Mouse (Mus musculus) forebrain, embryonic 10.5 days (tissue): ENCODE data around the gene Lrrn2. TPM values are rescaled to one million over a fixed set of nuclear protein-coding genes. Genes with fewer than 3 reads are reported as not detected.

Experiments
- DNase-seq: peaks from one replicate; pipeline ENCODE4 v3.0.0-alpha.2; 2017; ENCODE audit warnings: low spot score; ENCODE audit errors: extremely low spot score
- H3K27ac ChIP-seq: fragments of 300-500 bp; sonication (generic); 2 replicates; pipeline ENCODE4 v1.5.1; 2016; ENCODE audit warnings: mild to moderate bottlenecking
- H3K27me3 ChIP-seq: fragments of 300-500 bp; sonication (generic); 2 replicates; pipeline ENCODE4 v1.6.1; 2016; ENCODE audit warnings: mild to moderate bottlenecking; ENCODE audit not compliant: poor library complexity, severe bottlenecking
- H3K36me3 ChIP-seq: fragments of 300-500 bp; sonication (generic); replicated peaks from 2 replicates; pipeline ENCODE4 v1.6.1; 2016; ENCODE audit warnings: mild to moderate bottlenecking, moderate library complexity
- H3K4me1 ChIP-seq: fragments of 300-500 bp; sonication (generic); 2 replicates; pipeline ENCODE4 v1.6.1; 2016
- H3K4me3 ChIP-seq: fragments of 300-500 bp; sonication (generic); 2 replicates; pipeline ENCODE4 v1.5.1; 2016; ENCODE audit warnings: mild to moderate bottlenecking, moderate library complexity
- H3K9me3 ChIP-seq: fragments of 300-500 bp; sonication (generic); 2 replicates; pipeline ENCODE4 v1.6.1; 2016; ENCODE audit warnings: mild to moderate bottlenecking, moderate library complexity
- whole genome bisulfite sequencing: fragments of 180-500 bp; shearing (Covaris S2); methylation state at CpG from one replicate; pipeline ENCODE4 v1.1.7; 2016; 5-methylcytosine and 5-hydroxymethylcytosine counted together
- polyA plus RNA-seq: library from polyadenylated mRNA; unstranded; fragments of >200 nt; fragmentation: Nextera tagmentation; extraction: Ambion mirVana; gene quantifications from 2 replicates; pipeline ENCODE4 v1.2.1, GENCODE M21; 2016

The Lrrn2 gene
- 5.5 and 6.0 TPM in 2 replicates for polyA plus RNA-seq

DNA sequence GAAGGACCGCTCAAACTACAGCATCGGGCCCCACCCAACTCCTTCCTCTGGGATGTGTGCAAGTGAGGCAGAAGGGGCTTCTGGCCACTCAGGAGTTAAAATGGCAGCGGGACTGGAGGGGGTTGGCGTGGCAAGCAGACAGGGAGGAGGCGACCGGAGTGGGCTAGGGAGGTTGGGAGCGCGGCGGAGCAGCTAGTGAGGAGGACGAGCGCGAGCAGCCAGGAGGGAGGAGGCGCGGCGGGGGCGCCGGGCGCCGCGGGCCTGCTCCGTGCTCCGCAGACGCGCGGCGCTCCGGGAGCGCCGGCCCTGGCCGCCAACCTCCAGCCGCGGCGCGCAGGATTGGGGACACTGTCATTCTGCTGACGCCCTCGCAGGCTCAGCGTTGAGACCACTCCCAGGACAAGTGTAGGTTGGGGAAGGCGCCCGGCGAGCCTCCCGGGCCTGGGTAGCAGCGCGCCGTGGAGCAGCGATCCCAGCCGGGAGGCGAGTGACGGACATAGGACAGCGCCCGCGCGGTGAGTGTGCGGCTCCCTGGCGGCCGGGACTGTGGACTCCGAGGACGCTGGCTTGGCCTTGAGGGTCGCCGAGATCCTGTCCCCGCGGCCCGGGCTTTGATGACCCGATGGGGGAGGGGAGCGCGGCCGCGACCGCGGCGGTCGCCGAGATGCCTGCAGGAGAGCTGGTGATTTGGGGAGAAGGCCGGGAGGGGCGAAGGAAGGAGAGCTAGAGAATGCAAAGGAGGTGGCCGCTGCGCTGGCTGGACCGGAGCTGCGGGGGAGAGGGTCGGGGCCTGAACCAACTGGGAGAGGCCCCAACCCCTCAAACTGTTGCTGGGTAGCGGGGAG is at the start of gene Lrrn2:
Gene Lrrn2, plus strand, starts transcription at position 113 of the 845 bp plus-strand sequence.
- Histone ChIP-seq H3K9me3 (no peaks in the 10 kb centered on the region), H3K27ac (peak within 1 kb of the TSS; percentile 88), H3K4me3 (peak within 1 kb of the TSS; percentile 65), H3K27me3 (peaks cover 93% of the 10 kb centered on the region), H3K36me3 (no peaks in the 10 kb centered on the region), H3K4me1 (peaks cover 41% of the 10 kb centered on the region)
- peak; percentile 67 for DNase-seq
- WGBS: under 1% methylated on average over 80 of the region's 80 CpGs

DNA sequence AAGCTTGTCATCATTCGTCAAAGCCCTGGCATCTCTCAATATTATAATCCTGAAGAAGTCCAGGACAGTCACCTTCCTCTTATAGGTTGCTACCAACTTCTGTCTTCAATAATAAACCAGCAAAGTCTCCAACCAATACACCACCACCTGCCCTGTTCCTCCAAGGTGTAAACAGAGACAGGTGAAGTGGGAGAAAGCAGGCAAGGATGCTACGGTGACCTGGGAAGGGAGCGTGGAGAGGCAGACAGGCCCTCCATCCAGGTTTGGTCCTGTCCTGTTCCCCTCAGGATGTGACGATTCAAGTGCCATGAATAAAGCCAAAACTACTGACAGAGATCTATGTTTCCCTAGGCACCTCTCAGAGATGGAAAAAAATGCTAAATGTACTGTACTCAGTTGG is 48.1 kb upstream of the Lrrn2 start:
- no peaks in the 10 kb centered on the region for H3K4me1 ChIP-seq
- no peak overlapping the region for H3K27ac ChIP-seq
- H3K9me3 ChIP-seq: no peaks in the 10 kb centered on the region
- no peaks in the 10 kb centered on the region for H3K36me3 ChIP-seq
- H3K27me3 ChIP-seq: no peaks in the 10 kb centered on the region
- DNase-seq: no peak
- no peak overlapping the region for H3K4me3 ChIP-seq
- whole genome bisulfite sequencing: 93% methylated on average over 4 of the region's 4 CpGs

DNA sequence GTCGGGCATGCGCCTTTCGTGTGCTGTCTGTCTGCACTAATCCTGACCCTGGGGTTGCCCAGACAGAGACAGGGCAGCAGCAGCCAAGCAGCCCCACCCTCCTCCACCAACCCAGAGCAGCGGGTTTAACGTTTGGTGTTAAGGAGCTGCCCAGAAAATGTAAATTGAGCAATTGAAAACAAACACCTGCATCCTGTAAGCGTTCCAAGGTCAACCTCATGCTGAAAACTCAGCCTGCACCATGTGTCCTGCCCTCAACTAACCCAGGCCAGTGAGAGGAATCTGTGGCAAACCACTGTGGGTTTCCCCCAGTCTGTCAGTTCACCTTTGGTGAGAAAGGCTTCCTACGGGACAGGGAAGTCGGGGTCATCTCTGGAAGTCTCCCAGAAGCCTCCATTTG is 46.0 kb upstream of the Lrrn2 start:
- Histone ChIP-seq H3K4me3 (no peak overlapping the region), H3K27me3 (no peaks in the 10 kb centered on the region), H3K9me3 (no peaks in the 10 kb centered on the region), H3K27ac (no peak overlapping the region), H3K36me3 (no peaks in the 10 kb centered on the region), H3K4me1 (no peaks in the 10 kb centered on the region)
- DNase-seq: no peak
- WGBS: 69% methylated on average over 8 of the region's 8 CpGs

DNA sequence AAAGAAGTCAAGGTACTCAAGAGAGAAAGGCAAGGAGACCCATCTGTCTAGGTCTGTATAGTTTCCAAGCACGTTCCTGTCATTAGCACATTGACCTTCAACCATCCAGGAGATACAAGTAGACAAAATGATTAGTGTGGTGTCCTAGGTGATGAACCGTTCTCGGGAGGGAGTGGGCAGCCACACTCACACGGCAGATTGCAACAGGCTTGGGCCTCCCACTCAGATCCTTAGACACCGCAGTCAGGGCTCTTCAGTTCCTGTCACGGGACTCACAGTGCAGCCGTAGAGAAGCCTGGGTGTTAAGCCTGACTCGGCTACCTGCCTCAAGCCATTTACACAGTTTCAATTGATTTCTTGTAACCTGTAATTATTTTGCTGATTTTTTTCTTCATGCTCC is 43.2 kb upstream of the Lrrn2 start:
- Histone ChIP-seq H3K9me3 (no peaks in the 10 kb centered on the region), H3K36me3 (no peaks in the 10 kb centered on the region), H3K27me3 (no peaks in the 10 kb centered on the region), H3K4me1 (no peaks in the 10 kb centered on the region), H3K4me3 (no peak overlapping the region), H3K27ac (no peak overlapping the region)
- WGBS: 85% methylated on average over 8 of the region's 8 CpGs
- no peak for DNase-seq

DNA sequence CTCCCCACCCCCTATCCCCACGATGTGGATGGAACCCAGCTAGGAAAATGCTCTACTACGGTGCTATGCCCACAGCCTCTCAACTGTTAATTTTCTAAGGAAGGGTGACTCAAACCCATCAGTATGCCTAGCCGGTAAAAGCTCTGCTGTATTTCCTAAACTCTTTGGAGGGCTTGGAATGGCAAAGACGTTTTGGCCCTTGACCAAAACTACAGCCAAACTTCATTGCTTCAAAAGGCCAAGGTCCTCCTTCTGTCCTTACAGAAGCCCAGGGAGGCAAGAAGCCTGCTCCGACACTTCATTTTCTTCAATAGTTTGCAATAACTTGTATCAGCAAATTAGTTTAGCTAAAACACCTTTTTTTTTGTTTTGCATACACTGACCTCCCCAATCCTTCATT is 42.4 kb upstream of the Lrrn2 start:
- 79% methylated on average over 5 of the region's 5 CpGs for WGBS
- Histone ChIP-seq H3K4me3 (no peak overlapping the region), H3K36me3 (no peaks in the 10 kb centered on the region)

DNA sequence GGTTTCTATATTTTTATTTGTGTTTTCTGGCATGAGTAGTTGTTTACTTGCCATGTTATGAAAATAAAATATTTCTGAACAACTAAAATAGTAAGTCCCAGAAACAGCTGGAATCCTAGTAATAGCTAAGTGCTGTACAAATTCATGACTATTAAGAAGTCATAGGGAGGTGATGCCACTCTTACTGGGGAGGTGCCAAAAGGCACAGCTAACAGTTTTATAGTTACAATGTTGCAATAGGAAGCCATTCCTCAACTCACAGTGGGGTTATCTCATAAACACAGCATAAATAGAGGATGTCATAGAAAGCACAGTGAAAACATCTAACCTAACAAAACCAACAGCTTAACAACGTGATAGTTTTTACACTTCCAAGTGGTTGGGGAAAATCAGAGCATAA is 41.7 kb upstream of the Lrrn2 start:
- DNase-seq: no peak
- Histone ChIP-seq H3K4me3 (no peak overlapping the region), H3K27ac (no peak overlapping the region), H3K4me1 (no peaks in the 10 kb centered on the region), H3K9me3 (no peaks in the 10 kb centered on the region), H3K36me3 (no peaks in the 10 kb centered on the region), H3K27me3 (no peaks in the 10 kb centered on the region)
- 79% methylated on average over 1 of the region's 1 CpGs for WGBS

More for the DNA sequence above, 42.4 kb upstream of the Lrrn2 start:
- Histone ChIP-seq H3K4me1 (no peaks in the 10 kb centered on the region), H3K27ac (no peak overlapping the region), H3K27me3 (no peaks in the 10 kb centered on the region), H3K9me3 (no peaks in the 10 kb centered on the region)
- no peak for DNase-seq

DNA sequence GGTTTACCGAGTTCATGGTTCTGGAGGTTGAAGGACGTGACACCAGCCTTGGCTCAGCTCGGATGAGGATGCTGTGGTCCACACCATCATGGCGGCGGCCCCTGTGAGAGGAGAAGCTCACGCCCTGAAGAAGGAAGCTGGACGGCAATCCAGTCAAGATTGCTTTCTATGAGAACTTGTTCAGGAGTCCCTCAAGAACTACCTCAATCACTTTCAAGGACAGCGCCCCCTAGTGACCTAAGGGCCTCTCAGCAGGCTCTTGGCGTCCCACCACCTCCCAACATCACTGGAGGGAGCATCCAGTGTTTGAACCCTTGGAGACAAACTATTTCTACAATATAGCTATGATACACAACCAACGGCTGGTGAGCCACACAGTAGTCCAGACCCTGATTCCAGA is 36.5 kb upstream of the Lrrn2 start:
- no peaks in the 10 kb centered on the region for H3K36me3 ChIP-seq
- no peaks in the 10 kb centered on the region for H3K4me1 ChIP-seq
- H3K27ac ChIP-seq: no peak overlapping the region
- H3K27me3 ChIP-seq: no peaks in the 10 kb centered on the region
- peaks cover 5% of the 10 kb centered on the region for H3K9me3 ChIP-seq
- no peak overlapping the region for H3K4me3 ChIP-seq
- 82% methylated on average over 10 of the region's 10 CpGs for WGBS
- DNase-seq: no peak

DNA sequence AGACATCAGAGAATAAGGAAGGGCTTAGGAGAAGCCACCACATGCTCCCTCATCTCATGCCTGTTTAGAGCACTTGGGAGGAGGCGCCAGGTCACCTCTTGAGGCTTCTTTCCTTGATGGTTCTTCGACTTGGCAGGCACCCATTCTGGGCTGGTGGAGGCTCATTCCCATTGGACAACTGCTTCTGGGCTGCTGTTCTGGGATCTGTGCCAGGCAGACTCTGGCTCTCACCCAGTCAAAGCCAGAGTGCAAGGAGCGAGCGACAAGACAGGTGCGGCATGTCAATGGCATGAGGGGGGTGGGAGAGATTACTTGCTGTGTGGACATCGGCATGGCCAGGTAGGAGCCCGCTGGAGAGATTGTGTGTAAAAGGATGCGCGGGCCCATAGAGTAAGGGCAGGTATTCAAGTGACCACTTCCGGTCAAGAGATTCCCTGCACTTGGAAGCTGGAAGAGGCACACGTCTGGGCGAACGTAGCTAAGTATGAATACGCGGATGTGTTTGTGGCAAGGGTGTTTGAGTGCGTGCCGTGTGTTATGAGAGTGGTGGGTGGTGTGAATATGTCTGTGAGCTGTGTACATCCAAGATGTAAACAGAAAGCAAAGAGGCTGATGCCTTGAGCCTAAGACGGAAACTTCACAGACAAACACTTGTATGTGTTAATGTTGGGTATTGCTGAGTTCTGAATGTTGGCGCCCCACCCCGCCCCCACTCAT is 35.8 kb upstream of the Lrrn2 start:
- Histone ChIP-seq H3K4me3 (no peak overlapping the region), H3K4me1 (no peaks in the 10 kb centered on the region), H3K27ac (no peak overlapping the region), H3K27me3 (no peaks in the 10 kb centered on the region), H3K9me3 (peaks cover 12% of the 10 kb centered on the region), H3K36me3 (no peaks in the 10 kb centered on the region)
- WGBS: 96% methylated on average over 20 of the region's 20 CpGs
- no peak for DNase-seq

DNA sequence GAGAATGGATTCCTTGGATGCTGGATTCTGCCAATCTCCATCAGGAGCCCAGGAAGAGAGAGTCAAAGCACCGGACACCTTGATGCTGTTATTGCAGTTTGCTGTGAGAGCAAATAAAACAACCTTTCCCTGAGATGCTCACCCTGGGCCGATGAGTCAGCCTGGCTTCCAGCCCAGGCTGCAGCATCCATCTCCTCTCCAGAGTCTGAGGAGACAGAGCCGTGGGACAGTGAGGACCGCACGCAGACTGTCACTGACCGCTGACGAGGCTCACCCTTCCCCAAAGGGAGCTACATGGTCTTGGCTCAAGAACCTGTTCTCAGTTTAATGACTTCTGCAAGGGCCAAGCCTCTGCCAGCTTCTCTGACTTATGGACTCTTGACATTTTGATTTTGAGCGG is 34.3 kb upstream of the Lrrn2 start:
- Histone ChIP-seq H3K27me3 (no peaks in the 10 kb centered on the region), H3K4me3 (no peak overlapping the region), H3K27ac (no peak overlapping the region), H3K36me3 (no peaks in the 10 kb centered on the region), H3K4me1 (peaks cover 2% of the 10 kb centered on the region; the same call in 1 of the 2 replicates), H3K9me3 (peaks cover 16% of the 10 kb centered on the region)
- 91% methylated on average over 8 of the region's 8 CpGs for WGBS
- DNase-seq: no peak

DNA sequence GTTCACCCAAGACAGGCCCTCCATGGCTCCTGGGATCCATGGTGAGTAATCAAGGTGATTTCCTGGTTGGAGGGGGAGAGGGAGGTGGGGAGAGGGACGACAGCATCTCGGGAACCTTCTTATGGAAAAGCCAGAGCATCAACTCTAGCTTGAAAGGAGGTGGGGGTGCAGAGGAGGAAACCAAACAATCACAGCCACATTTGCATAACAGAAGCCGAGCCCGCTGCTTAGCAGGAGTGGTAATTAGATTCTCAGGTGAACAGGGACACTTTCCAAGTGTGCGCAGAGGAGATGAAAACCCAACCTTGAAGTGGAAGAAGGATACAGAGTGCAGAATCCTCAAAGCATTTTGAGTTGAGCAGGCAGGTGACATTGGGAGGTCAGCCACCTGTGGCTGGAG is 29.3 kb upstream of the Lrrn2 start:
- Histone ChIP-seq H3K36me3 (no peaks in the 10 kb centered on the region), H3K4me3 (no peak overlapping the region), H3K27ac (no peak overlapping the region), H3K9me3 (peaks cover 16% of the 10 kb centered on the region), H3K27me3 (no peaks in the 10 kb centered on the region), H3K4me1 (peaks cover 11% of the 10 kb centered on the region; the same call in 1 of the 2 replicates)
- WGBS: 31% methylated on average over 5 of the region's 5 CpGs
- no peak for DNase-seq

DNA sequence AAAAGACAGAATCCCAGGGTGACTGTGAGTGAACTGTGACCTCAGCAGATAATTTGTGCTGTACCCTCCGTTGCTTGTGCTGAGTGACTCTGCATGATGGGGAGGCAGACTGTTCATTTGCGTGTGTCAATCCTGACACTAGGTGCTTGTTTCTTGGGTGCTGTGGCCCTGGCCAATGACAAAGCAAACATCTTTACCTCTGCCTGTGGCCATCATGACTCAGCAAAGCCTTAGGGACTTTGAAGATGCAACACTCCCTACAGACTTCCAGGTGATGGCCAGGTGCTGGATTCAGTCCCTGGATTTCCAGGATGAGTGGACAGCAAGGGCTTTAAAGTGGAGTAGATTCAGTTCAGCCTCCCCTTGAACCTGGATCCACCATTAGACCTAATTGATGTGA is 28.8 kb upstream of the Lrrn2 start:
- H3K27ac ChIP-seq: no peak overlapping the region
- H3K27me3 ChIP-seq: peaks cover 2% of the 10 kb centered on the region; the same call in 1 of the 2 replicates
- H3K36me3 ChIP-seq: no peaks in the 10 kb centered on the region
- DNase-seq: no peak
- 75% methylated on average over 2 of the region's 2 CpGs for WGBS
- H3K9me3 ChIP-seq: peaks cover 16% of the 10 kb centered on the region
- no peak overlapping the region for H3K4me3 ChIP-seq
- peaks cover 11% of the 10 kb centered on the region; the same call in 1 of the 2 replicates for H3K4me1 ChIP-seq

DNA sequence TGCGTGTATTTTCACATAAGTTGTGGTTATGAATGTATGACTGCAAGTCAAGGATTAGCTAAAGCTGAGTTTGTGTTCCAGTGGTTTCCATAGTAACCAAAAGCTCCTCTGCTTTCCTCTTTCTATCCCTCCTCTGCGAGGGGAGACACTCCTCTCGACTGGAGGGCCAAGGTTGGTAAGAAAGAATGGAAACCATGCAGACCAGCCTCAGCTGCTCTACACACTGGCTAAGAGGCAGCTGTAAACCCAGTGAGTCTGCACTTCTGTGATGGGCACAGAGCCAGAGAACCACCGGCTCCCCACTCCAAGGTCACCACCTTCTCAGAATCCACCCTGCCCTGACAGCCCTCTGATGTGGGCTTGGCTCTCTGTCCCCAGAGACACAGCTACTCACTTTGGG is 28.3 kb upstream of the Lrrn2 start:
- Histone ChIP-seq H3K4me3 (no peak overlapping the region), H3K27me3 (peaks cover 5% of the 10 kb centered on the region; the same call in 1 of the 2 replicates), H3K9me3 (peaks cover 16% of the 10 kb centered on the region), H3K27ac (no peak overlapping the region), H3K36me3 (no peaks in the 10 kb centered on the region), H3K4me1 (peaks cover 11% of the 10 kb centered on the region; the same call in 1 of the 2 replicates)
- no peak for DNase-seq
- 65% methylated on average over 4 of the region's 4 CpGs for WGBS

DNA sequence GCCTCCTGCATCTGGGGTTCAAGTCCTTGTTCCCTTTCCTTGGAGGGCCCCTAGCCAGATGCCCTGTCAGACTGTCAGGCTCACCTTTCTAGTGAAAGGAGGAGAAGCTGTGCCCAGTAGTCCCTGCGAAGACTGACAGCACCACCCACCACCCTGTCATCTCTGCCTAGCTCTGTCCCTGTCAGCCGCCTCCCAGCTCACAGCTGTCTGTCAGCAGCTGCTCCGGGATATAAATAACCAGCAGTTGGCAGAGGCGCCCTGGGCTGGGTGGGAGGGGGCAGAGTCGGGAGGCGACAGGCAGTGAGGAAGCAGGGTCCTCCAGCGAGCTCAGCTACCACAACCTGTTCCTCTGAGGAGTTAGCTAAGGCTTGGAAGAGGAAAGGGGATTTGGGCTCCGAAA is 26.8 kb upstream of the Lrrn2 start:
- Histone ChIP-seq H3K4me3 (no peak overlapping the region), H3K27me3 (peaks cover 5% of the 10 kb centered on the region), H3K36me3 (no peaks in the 10 kb centered on the region), H3K4me1 (peaks cover 15% of the 10 kb centered on the region), H3K9me3 (peaks cover 13% of the 10 kb centered on the region), H3K27ac (0 out of 2 replicates have a peak overlapping the region, but pooled peaks have one; percentile 7)
- DNase-seq: no peak
- WGBS: 46% methylated on average over 8 of the region's 8 CpGs
